Mouse (Mus musculus): Measurements from ENCODE around the gene Tmem183a. TPM values are rescaled to one million over a fixed set of nuclear protein-coding genes. Genes with fewer than 3 reads are reported as not detected.

Tmem183a gene
- polyA plus RNA-seq, 1 experiment from 2014 or later: 60.6 TPM

DNA sequence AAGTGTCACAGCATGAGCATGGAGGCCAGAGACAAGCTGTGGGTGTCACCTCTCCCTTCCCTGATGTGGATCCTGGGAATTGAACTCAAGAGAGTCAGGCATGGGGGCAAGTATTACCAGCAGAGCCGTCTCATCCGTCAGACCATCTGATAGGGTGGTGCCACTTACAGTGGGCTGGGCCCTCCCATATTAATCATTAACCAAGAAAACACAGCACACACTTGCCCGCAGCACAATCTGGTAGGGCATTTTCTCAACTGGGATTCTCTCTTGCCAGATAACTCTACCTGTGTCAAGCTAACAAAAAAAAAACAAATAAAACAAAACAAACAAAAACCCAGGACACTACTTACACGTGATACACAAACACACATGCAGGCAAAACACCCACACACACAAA is 4.3 kb downstream of the Tmem183a start:
- H3K4me3 ChIP-seq (ENCODE audit: low read depth, low read length): no peak overlapping the region
- ATAC-seq: no peak
- H3K27ac ChIP-seq (ENCODE audit: low read depth, low read length): peak overlapping the region; percentile 41; the same call in 1 of the 2 replicates
- no peak overlapping the region; the same call in 1 of the 2 replicates for H3K4me2 ChIP-seq (replicated peaks; ENCODE audit: low read depth)
- 44% methylated on average over 4 of the region's 4 CpGs for WGBS
- H3K36me3 ChIP-seq (ENCODE audit: control insufficient read depth, insufficient read depth): peaks cover 53% of the 10 kb centered on the region
- TF ChIP-seq CTCF (IDR thresholded peaks at IDR 0.05; ENCODE audit: low read depth): no peak
- no peaks in the 10 kb centered on the region for H3K9me3 ChIP-seq (ENCODE audit: control insufficient read depth)
- no peaks in the 10 kb centered on the region for H3K27me3 ChIP-seq (replicated peaks; ENCODE audit: control insufficient read depth, insufficient read depth, low read length)
- peaks cover 2% of the 10 kb centered on the region; the same call in 1 of the 2 replicates for H3K4me1 ChIP-seq (replicated peaks; ENCODE audit: control insufficient read depth, insufficient read depth, low read length)
- H3K9ac ChIP-seq (ENCODE audit: low read depth, low read length): no peak overlapping the region

DNA sequence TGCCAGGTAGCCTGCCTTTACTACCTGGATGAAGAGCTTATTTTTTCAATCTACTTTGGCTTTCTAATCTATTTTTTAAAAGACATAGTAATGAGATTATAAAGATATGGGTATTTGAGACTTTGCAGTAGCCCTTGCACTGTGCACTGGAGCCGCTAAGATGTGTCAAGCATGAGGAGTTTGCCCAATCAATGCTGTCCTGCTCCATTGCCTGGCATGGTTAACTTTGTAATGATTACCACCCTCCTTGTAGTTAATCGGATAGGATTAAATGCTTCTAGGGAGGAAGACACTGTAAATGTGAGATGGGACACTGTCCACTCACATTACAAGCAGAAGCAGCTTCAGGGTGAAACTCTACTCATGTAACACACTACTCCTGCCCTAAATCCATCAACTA is 8.5 kb downstream of the Tmem183a start:
- no peak for TF ChIP-seq CTCF (IDR thresholded peaks at IDR 0.05; ENCODE audit: low read depth)
- no peak for ATAC-seq
- peaks cover 79% of the 10 kb centered on the region for H3K36me3 ChIP-seq (ENCODE audit: control insufficient read depth, insufficient read depth)

DNA sequence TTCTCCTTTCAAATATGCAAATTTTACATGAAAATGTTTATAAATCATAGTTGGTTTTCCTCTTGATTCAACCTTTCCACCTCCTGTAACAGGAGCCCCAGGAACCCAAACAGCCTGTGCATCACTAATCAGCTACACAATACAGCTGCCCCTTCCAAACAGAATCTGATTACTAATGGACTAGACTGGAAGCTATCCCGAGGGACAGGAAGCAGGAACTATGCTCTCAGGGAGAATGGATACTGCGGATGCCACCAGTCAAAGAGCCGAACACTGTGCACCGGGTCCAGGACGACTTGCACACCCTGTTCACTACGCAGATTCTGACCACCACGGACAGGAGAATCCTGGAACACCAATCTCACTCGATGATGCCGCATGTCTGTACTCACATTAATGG is 14.0 kb downstream of the Tmem183a start:
- Histone ChIP-seq H3K9me3 (ENCODE audit: control insufficient read depth) (no peaks in the 10 kb centered on the region), H3K27ac (ENCODE audit: low read depth, low read length) (no peak overlapping the region), H3K4me2 (replicated peaks; ENCODE audit: low read depth) (no peak overlapping the region), H3K27me3 (replicated peaks; ENCODE audit: control insufficient read depth, insufficient read depth, low read length) (peaks cover 4% of the 10 kb centered on the region; the same call in 1 of the 2 replicates), H3K9ac (ENCODE audit: low read depth, low read length) (no peak overlapping the region), H3K36me3 (ENCODE audit: control insufficient read depth, insufficient read depth) (peaks cover 47% of the 10 kb centered on the region), H3K4me3 (ENCODE audit: low read depth, low read length) (no peak overlapping the region), H3K4me1 (replicated peaks; ENCODE audit: control insufficient read depth, insufficient read depth, low read length) (no peaks in the 10 kb centered on the region)
- ATAC-seq: no peak
- no peak for TF ChIP-seq CTCF (IDR thresholded peaks at IDR 0.05; ENCODE audit: low read depth)
- 85% methylated on average over 9 of the region's 9 CpGs for WGBS

More for the DNA sequence above, 8.5 kb downstream of the Tmem183a start:
- Histone ChIP-seq H3K4me3 (ENCODE audit: low read depth, low read length) (no peak overlapping the region), H3K4me1 (replicated peaks; ENCODE audit: control insufficient read depth, insufficient read depth, low read length) (no peaks in the 10 kb centered on the region; the same call in 1 of the 2 replicates), H3K27me3 (replicated peaks; ENCODE audit: control insufficient read depth, insufficient read depth, low read length) (no peaks in the 10 kb centered on the region), H3K27ac (ENCODE audit: low read depth, low read length) (no peak overlapping the region), H3K9me3 (ENCODE audit: control insufficient read depth) (no peaks in the 10 kb centered on the region), H3K4me2 (replicated peaks; ENCODE audit: low read depth) (no peak overlapping the region), H3K9ac (ENCODE audit: low read depth, low read length) (no peak overlapping the region)
- WGBS: 85% methylated on average over 2 of the region's 2 CpGs

DNA sequence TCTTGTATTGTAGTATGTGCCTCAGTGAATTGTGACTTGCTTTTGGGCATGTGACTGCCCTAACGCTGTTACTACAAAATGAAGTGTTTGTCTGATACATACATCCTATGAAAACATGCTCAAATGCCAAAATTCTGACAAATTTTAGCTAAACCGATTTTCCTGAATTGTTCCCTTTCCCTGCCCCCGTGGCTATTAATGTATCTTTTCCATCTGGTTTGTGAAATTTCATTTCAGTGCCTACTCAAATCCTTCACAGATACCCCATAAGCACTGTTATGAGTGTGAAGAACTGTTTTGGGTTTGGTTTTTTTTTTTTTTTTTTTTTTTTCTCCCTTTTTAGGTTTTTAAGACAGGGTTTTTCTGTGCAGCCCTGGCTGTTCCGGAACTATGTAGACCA is 16.7 kb downstream of the Tmem183a start:
- peaks cover 4% of the 10 kb centered on the region; the same call in 1 of the 2 replicates for H3K27me3 ChIP-seq (replicated peaks; ENCODE audit: control insufficient read depth, insufficient read depth, low read length)
- no peaks in the 10 kb centered on the region for H3K4me1 ChIP-seq (replicated peaks; ENCODE audit: control insufficient read depth, insufficient read depth, low read length)
- no peak overlapping the region for H3K4me3 ChIP-seq (ENCODE audit: low read depth, low read length)
- H3K4me2 ChIP-seq (replicated peaks; ENCODE audit: low read depth): peak overlapping the region; percentile 84; the same call in 1 of the 2 replicates
- no peaks in the 10 kb centered on the region for H3K9me3 ChIP-seq (ENCODE audit: control insufficient read depth)
- H3K27ac ChIP-seq (ENCODE audit: low read depth, low read length): no peak overlapping the region
- no peak overlapping the region for H3K9ac ChIP-seq (ENCODE audit: low read depth, low read length)
- ATAC-seq: no peak
- no peak for TF ChIP-seq CTCF (IDR thresholded peaks at IDR 0.05; ENCODE audit: low read depth)
- H3K36me3 ChIP-seq (ENCODE audit: control insufficient read depth, insufficient read depth): peaks cover 20% of the 10 kb centered on the region
- WGBS: 77% methylated on average over 4 of the region's 4 CpGs

DNA sequence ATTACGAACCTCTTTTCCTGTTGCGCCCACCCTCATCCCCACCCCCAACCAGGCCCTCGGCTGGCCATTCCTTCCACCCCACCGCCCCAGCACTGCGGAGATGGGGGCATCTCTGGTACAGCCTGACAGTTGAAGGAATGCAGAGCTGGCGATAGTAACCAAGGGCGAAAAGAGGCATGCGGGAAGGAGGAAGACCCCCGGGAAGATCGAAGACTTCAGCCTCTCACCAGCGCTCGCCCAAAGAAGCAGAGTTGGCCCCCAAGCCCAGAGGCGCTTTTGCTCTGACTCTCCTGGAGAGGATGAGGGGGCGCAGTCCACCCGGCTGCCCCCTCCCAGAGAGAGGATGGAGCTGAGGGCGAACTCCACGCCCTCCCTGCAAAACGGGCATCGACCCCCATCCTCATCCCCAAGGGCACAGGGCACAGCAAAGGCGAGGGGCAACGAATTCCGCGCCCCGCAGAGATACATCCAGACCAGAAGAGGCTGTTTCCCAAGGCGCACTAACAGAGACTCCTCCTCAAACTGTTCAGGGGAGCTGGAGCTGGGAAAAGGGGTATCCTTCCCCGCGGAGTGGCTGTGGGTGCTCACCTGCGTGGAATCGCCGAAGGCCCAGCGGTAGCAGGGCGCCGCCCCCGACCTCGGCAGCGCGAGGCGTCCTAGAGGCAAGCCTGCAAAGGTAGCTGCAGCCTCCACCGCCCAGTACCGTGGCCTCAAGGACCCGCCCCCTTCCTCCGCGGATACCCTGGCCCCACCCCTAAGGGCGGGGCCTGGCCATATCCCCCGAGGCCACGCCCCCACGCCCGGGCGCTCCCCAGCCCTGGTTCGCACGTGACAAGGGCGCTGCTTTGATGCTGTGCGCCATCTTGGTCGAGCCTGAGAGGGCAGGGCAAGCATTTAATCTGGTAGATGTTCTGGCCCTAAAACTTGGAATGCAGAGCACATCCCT is 17.5 kb downstream of the Tmem183a start:
- Histone ChIP-seq H3K36me3 (ENCODE audit: control insufficient read depth, insufficient read depth) (peaks cover 13% of the 10 kb centered on the region), H3K4me2 (replicated peaks; ENCODE audit: low read depth) (peak overlapping the region; percentile 84), H3K4me1 (replicated peaks; ENCODE audit: control insufficient read depth, insufficient read depth, low read length) (no peaks in the 10 kb centered on the region), H3K27me3 (replicated peaks; ENCODE audit: control insufficient read depth, insufficient read depth, low read length) (peaks cover 4% of the 10 kb centered on the region; the same call in 1 of the 2 replicates), H3K4me3 (ENCODE audit: low read depth, low read length) (peak overlapping the region; percentile 40), H3K27ac (ENCODE audit: low read depth, low read length) (no peak overlapping the region), H3K9me3 (ENCODE audit: control insufficient read depth) (no peaks in the 10 kb centered on the region), H3K9ac (ENCODE audit: low read depth, low read length) (peak overlapping the region; percentile 45; the same call in 1 of the 2 replicates)
- ATAC-seq: peak; percentile 93
- WGBS: 3% methylated on average over 53 of the region's 54 CpGs
- no peak for TF ChIP-seq CTCF (IDR thresholded peaks at IDR 0.05; ENCODE audit: low read depth)

DNA sequence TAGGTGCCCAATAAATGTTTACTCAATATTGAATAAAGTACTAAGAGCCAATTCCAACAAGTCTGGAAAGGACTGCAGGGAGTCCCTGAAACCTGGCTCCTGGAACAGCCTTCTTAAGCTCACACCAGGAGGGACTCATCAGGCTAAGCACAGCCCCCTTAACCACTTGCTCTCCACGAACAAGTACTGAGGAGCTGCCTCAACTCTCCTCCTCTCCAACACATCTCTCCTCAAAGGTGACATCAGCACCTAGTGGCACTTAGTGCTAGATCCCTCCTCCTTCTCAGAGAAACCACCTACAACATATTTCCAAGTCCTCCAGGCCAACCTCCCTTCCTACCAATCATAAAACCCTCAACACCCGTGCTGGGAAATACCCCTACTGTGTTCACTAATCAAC is 18.2 kb downstream of the Tmem183a start:
- Histone ChIP-seq H3K9ac (ENCODE audit: low read depth, low read length) (no peak overlapping the region), H3K4me1 (replicated peaks; ENCODE audit: control insufficient read depth, insufficient read depth, low read length) (no peaks in the 10 kb centered on the region), H3K4me3 (ENCODE audit: low read depth, low read length) (no peak overlapping the region), H3K27me3 (replicated peaks; ENCODE audit: control insufficient read depth, insufficient read depth, low read length) (peaks cover 4% of the 10 kb centered on the region; the same call in 1 of the 2 replicates), H3K4me2 (replicated peaks; ENCODE audit: low read depth) (peak overlapping the region; percentile 84), H3K36me3 (ENCODE audit: control insufficient read depth, insufficient read depth) (peaks cover 13% of the 10 kb centered on the region), H3K27ac (ENCODE audit: low read depth, low read length) (no peak overlapping the region), H3K9me3 (ENCODE audit: control insufficient read depth) (no peaks in the 10 kb centered on the region)
- no peak for ATAC-seq
- no peak for TF ChIP-seq CTCF (IDR thresholded peaks at IDR 0.05; ENCODE audit: low read depth)
- WGBS: 28% methylated on average over 2 of the region's 2 CpGs

Data from intestine, postnatal 0 days (tissue).